Mouse (Mus musculus): Measurements from ENCODE around the gene 4933405L10Rik. TPM values are rescaled to one million over a fixed set of nuclear protein-coding genes. Genes with fewer than 3 reads are reported as not detected.

4933405L10Rik gene
- polyA plus RNA-seq, 1 experiment from 2014 or later = 0.39 TPM

DNA sequence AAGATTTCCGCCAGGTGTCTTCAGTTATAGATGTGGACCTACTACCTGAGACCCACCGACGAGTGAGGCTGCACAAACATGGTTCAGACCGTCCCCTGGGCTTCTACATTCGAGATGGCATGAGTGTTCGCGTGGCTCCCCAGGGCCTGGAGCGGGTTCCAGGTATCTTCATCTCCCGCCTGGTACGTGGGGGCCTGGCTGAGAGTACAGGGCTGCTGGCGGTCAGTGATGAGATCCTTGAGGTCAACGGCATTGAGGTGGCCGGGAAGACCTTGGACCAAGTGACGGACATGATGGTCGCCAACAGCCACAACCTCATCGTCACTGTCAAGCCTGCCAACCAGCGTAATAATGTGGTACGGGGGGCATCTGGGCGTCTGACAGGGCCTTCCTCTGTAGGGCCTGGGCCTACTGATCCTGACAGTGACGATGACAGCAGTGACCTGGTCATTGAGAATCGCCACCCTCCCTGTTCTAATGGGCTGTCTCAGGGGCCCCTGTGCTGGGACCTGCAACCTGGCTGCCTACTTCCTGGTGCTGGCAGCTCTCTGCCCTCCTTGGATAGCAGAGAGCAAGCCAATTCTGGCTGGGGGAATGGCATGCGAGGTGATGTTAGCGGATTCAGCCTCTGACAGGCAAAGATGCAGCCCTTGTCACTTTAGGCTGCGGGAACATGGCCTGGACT is 4.6 kb upstream of the 4933405L10Rik start:
- Histone ChIP-seq H3K4me3 (no peak overlapping the region), H3K9ac (no peak overlapping the region), H3K27ac (no peak overlapping the region), H3K36me3 (peaks cover 33% of the 10 kb centered on the region), H3K9me3 (replicated peaks) (no peaks in the 10 kb centered on the region), H3K4me2 (replicated peaks) (no peak overlapping the region), H3K27me3 (no peaks in the 10 kb centered on the region), H3K4me1 (peaks cover 40% of the 10 kb centered on the region)
- ATAC-seq (ENCODE audit: low FRiP score) = no peak
- 92% methylated on average over 24 of the region's 24 CpGs for WGBS

DNA sequence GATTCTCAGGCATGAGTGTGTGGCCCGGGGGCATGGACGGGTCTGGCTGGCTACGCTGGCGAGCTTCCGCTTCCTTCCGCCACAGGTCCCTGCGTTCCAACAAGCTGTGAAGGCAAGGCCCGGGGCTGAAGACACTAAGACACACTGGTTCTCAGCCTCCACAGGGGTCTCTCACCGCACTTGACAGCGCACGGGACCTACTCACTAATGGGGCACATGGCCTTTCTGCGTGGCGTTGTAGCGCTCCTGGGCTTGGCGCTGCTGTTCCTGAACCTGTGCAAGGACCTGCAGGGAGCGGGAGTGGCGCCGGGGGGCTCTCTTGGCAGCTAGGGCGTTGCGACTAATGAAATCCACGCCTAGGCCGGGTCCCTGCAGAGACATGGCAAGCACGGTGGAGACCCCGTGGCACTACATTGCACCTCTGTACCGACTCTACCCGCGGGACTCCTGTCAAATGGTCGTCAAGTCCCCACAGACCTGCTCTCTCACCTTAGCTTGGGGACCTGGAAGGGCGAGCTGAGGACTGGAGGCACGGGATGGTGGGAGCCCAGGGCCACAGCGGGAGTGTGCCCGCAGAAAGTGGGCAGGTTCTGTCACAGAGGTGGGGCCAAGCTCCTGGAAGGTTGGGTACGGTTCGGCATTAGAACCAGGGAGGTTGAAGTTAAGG is 3.2 kb upstream of the 4933405L10Rik start:
- 94% methylated on average over 34 of the region's 34 CpGs for WGBS
- Histone ChIP-seq H3K4me1 (peaks cover 43% of the 10 kb centered on the region), H3K36me3 (peaks cover 22% of the 10 kb centered on the region), H3K9me3 (replicated peaks) (no peaks in the 10 kb centered on the region), H3K4me2 (replicated peaks) (no peak overlapping the region), H3K4me3 (no peak overlapping the region), H3K9ac (no peak overlapping the region), H3K27ac (no peak overlapping the region), H3K27me3 (no peaks in the 10 kb centered on the region)
- no peak for ATAC-seq (ENCODE audit: low FRiP score)

DNA sequence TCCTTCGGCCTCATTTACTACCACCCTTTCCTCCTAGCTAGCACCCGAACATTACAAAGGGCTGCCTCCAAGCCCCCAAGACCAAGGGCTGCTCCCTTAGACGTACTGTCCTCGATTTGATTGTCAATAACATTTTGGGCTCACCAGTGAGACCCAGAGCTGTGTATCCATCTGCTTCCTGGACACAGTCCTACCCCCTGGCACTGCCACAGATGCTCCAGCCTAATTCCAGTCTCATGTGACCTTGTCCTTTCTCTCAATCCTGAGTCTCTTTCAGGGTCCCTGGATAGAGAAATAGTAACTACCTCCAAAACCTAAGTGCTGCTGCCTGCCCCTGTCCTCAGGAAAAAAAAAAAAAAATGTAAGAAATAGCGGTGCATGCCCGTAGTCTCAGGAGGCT is 2.5 kb upstream of the 4933405L10Rik start:
- WGBS = 88% methylated on average over 6 of the region's 6 CpGs

GRCm38 (mm10) chr8:105706426-105706825 is 1.0 kb upstream of the 4933405L10Rik start:
- Histone ChIP-seq H3K9me3 (replicated peaks) (no peaks in the 10 kb centered on the region), H3K27ac (no peak overlapping the region), H3K4me1 (peaks cover 31% of the 10 kb centered on the region), H3K9ac (no peak overlapping the region), H3K4me2 (replicated peaks) (peak overlapping the region; percentile 95), H3K4me3 (peak overlapping the region; percentile 69; the same call in 1 of the 2 replicates), H3K27me3 (no peaks in the 10 kb centered on the region), H3K36me3 (peaks cover 17% of the 10 kb centered on the region)
- ATAC-seq (ENCODE audit: low FRiP score) = no peak
- 75% methylated on average over 12 of the region's 12 CpGs for WGBS

More for the DNA sequence above, 2.5 kb upstream of the 4933405L10Rik start:
- Histone ChIP-seq H3K9ac (no peak overlapping the region), H3K27me3 (no peaks in the 10 kb centered on the region), H3K4me2 (replicated peaks) (no peak overlapping the region), H3K4me3 (no peak overlapping the region), H3K4me1 (peaks cover 37% of the 10 kb centered on the region), H3K9me3 (replicated peaks) (no peaks in the 10 kb centered on the region), H3K27ac (no peak overlapping the region), H3K36me3 (peaks cover 17% of the 10 kb centered on the region)
- ATAC-seq (ENCODE audit: low FRiP score) = no peak

- no peak overlapping the region for H3K4me2 ChIP-seq (replicated peaks)
- ATAC-seq (ENCODE audit: low FRiP score) = no peak
- H3K9ac ChIP-seq = no peak overlapping the region
- no peak overlapping the region for H3K27ac ChIP-seq
- 92% methylated on average over 8 of the region's 8 CpGs for WGBS
- H3K36me3 ChIP-seq = peaks cover 8% of the 10 kb centered on the region
- peaks cover 21% of the 10 kb centered on the region for H3K4me1 ChIP-seq
- H3K4me3 ChIP-seq = no peak overlapping the region
- no peaks in the 10 kb centered on the region for H3K9me3 ChIP-seq (replicated peaks)
- no peaks in the 10 kb centered on the region for H3K27me3 ChIP-seq
These were observed 1.2 kb downstream of the 4933405L10Rik start for GRCm38 (mm10) chr8:105708675-105709074.

DNA sequence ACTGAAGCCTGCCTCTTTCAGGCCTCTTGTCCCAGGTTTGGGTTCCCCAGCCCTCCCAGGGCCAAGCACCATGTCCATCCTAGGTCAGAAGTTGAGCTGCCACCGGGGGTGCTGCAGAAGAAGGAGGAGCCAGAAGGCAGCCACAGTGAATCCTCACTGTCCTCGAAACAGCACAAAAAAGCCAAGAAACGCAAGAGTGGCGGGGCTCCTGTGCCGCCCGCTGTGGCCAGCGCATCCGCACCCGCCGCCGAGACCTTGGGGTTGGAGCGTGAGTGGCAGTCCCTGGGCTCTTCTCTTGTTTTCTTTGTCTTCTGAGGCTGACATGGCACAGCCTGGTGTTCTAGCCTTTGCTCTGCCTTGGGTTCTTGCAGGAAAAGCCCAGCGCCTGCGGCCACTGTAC is 1.9 kb downstream of the 4933405L10Rik start:
- Histone ChIP-seq H3K27me3 (no peaks in the 10 kb centered on the region), H3K27ac (no peak overlapping the region), H3K36me3 (peaks cover 3% of the 10 kb centered on the region), H3K4me2 (replicated peaks) (no peak overlapping the region), H3K9ac (no peak overlapping the region), H3K4me3 (no peak overlapping the region), H3K9me3 (replicated peaks) (no peaks in the 10 kb centered on the region), H3K4me1 (peaks cover 21% of the 10 kb centered on the region)
- WGBS = 77% methylated on average over 14 of the region's 14 CpGs
- no peak for ATAC-seq (ENCODE audit: low FRiP score)

- H3K27ac ChIP-seq = no peak overlapping the region
- peaks cover 23% of the 10 kb centered on the region for H3K36me3 ChIP-seq
- no peaks in the 10 kb centered on the region for H3K27me3 ChIP-seq
- H3K4me3 ChIP-seq = no peak overlapping the region
- no peak overlapping the region for H3K9ac ChIP-seq
- H3K4me1 ChIP-seq = peaks cover 9% of the 10 kb centered on the region
- H3K4me2 ChIP-seq (replicated peaks) = no peak overlapping the region
- WGBS = 86% methylated on average over 3 of the region's 3 CpGs
- no peak for ATAC-seq (ENCODE audit: low FRiP score)
- no peaks in the 10 kb centered on the region for H3K9me3 ChIP-seq (replicated peaks)
These were observed 4.8 kb downstream of the 4933405L10Rik start for GRCm38 (mm10) chr8:105712286-105712685.

DNA sequence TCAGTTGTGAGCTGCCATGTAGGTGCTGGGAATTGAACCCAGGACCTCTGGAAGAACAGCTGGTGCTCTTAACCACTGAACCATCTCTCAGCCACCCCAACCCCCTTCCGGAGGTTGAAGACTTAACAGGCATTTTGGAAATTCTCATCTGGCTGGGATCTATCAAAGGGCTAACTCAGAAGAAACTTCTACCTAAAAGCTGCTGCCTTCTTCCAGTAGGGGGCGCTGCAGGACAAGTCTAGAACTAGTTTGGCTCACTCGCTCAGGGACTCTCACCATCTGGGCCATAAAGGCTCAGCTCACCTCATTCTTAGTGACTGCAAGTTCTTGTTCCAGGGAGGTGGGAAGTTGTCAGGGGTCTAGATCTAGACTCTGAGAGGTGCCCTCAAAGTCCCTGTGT is 6.7 kb downstream of the 4933405L10Rik start:
- Histone ChIP-seq H3K4me3 (no peak overlapping the region), H3K9me3 (replicated peaks) (no peaks in the 10 kb centered on the region), H3K9ac (no peak overlapping the region), H3K4me2 (replicated peaks) (no peak overlapping the region), H3K27ac (no peak overlapping the region), H3K4me1 (no peaks in the 10 kb centered on the region), H3K36me3 (peaks cover 24% of the 10 kb centered on the region), H3K27me3 (no peaks in the 10 kb centered on the region)
- 12% methylated on average over 3 of the region's 3 CpGs for WGBS
- no peak for ATAC-seq (ENCODE audit: low FRiP score)

DNA sequence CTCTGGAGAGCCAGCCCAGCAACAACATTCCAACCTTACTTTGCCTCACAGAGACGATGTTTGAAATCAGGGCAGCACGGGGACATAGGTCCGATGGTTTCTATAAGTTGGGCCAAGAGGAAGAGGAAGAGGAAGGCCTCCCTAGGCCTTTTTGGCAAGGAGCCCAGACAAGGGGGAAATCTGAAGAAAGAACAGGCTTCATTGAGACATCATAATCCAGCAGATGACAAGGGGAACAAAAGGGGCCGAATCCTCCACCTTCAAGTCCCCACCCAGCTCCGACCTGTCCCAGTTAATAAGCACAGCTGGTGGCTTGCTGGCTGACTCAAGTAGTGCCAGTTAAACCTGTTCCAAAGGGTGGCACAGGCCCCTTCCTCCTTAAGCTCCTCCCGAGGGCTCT is 7.6 kb downstream of the 4933405L10Rik start:
- Histone ChIP-seq H3K36me3 (peaks cover 24% of the 10 kb centered on the region), H3K27me3 (no peaks in the 10 kb centered on the region), H3K4me3 (no peak overlapping the region), H3K9ac (no peak overlapping the region), H3K9me3 (replicated peaks) (no peaks in the 10 kb centered on the region), H3K4me1 (no peaks in the 10 kb centered on the region), H3K27ac (no peak overlapping the region), H3K4me2 (replicated peaks) (no peak overlapping the region)
- no peak for ATAC-seq (ENCODE audit: low FRiP score)
- WGBS = 78% methylated on average over 6 of the region's 6 CpGs

GRCm38 (mm10) chr8:105716302-105716945 is 9.0 kb downstream of the 4933405L10Rik start:
- Histone ChIP-seq H3K27ac (no peak overlapping the region), H3K4me2 (replicated peaks) (no peak overlapping the region), H3K4me1 (no peaks in the 10 kb centered on the region), H3K4me3 (no peak overlapping the region), H3K27me3 (no peaks in the 10 kb centered on the region), H3K36me3 (peaks cover 28% of the 10 kb centered on the region), H3K9ac (no peak overlapping the region), H3K9me3 (replicated peaks) (no peaks in the 10 kb centered on the region)
- WGBS = 94% methylated on average over 15 of the region's 15 CpGs
- ATAC-seq (ENCODE audit: low FRiP score) = no peak

DNA sequence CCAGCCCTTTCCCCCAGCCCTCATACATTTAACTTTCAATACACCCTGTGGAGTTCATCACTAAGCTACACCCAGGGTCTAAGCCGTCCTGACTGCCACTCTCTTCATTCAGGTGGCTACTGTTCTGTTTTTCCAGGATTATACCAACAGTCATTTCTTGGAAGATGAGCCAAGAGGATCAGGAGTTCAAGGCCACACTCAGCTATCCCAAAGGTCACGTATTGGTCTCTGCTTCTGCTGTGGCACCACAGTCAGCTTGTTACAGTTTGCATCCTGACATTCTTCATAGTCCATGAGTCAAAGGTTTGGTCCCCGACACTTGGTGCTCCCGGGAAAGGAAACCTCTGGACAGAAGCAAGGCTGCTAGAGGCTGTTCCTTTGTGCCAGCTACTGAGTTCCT is 12.2 kb downstream of the 4933405L10Rik start:
- H3K27ac ChIP-seq = no peak overlapping the region
- 87% methylated on average over 4 of the region's 4 CpGs for WGBS
- no peaks in the 10 kb centered on the region for H3K9me3 ChIP-seq (replicated peaks)
- no peak overlapping the region for H3K9ac ChIP-seq
- H3K36me3 ChIP-seq = peaks cover 44% of the 10 kb centered on the region
- no peak overlapping the region for H3K4me2 ChIP-seq (replicated peaks)
- no peaks in the 10 kb centered on the region for H3K4me1 ChIP-seq
- no peak overlapping the region for H3K4me3 ChIP-seq
- no peak for ATAC-seq (ENCODE audit: low FRiP score)
- no peaks in the 10 kb centered on the region for H3K27me3 ChIP-seq

DNA sequence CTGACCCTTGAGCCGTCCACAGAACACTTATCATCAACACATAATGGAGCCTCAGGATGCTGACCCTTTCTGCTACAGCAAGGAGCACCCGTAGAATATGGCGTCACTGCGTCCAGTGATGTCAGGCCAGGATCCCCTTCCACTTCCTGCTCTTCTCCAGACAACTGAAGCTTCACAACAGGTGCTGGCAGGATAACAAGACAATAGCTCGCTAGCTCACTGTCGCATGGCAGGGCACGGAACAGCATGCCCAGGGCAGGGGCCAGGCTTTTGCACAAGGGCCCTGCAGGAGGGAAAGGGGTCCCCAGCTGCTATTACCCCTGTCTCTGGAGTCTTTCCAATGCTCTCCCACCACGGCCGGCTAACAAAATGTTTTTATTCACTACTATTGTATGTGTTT is 15.4 kb downstream of the 4933405L10Rik start:
- Histone ChIP-seq H3K4me1 (no peaks in the 10 kb centered on the region), H3K36me3 (peaks cover 42% of the 10 kb centered on the region), H3K27me3 (no peaks in the 10 kb centered on the region), H3K4me3 (no peak overlapping the region), H3K9me3 (replicated peaks) (no peaks in the 10 kb centered on the region), H3K4me2 (replicated peaks) (no peak overlapping the region), H3K27ac (no peak overlapping the region), H3K9ac (no peak overlapping the region)
- 93% methylated on average over 9 of the region's 9 CpGs for WGBS
- ATAC-seq (ENCODE audit: low FRiP score) = no peak

Data from hindbrain, embryonic 12.5 days (tissue).